Mouse (Mus musculus) cerebellum, adult 11 months (tissue): ENCODE measurements around the gene Ttn.

Experiments
- DNase-seq: peaks from one replicate; pipeline ENCODE4 v3.0.0; 2022

The Ttn gene

DNA sequence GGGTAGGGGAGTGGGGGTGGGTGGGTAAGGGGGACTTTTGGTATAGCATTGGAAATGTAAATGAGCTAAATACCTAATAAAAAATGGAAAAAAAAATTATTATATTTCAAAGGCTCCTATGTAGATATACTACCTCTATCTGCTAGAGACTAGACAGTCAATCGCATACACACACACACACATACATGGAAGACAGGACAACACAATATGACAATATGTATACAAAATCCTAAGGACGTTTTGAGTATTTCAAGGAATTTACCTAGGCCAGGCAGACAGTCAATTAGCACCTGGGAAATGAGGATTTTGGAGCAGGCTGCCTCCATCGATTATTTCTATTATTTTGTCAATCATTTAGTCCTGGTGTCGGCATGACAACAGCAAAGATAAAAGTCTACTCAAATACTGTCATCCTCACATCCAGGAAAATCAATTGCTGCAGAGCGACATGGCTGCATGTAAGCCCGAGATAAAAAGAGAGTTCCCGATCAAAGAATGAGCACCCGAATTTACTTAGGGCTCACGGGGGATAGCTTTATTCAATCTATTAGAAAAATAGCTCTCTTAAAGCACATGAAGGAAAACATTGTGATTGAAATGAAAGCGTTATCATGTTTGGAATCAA lies 20.8 kb downstream of the Ttn start:
- no peak for DNase-seq

- DNase-seq = no peak
Measured at GRCm38 (mm10) chr2:76949774-76950173, 32.6 kb downstream of the Ttn start.

GRCm38 (mm10) chr2:76938515-76938914 lies 43.8 kb downstream of the Ttn start:
- DNase-seq = no peak

DNA sequence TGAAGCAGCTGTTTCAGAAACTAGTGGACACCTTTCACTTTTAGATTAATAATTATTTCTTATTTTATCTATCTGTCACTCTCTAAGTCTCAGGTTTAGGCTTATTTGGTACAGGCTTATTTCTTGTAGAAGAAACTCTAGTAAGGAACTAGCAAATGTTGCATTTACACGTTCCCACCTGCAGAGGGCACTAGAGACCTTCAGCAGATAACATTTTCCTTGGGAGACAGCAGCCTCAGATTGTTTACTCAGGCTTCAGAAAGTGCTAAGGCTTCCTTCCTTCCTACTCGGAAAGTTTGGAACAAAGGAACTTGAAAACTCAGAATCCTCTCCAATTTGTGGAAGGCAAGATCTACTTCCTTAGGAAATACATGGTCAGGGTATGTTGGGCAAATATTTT lies 52.6 kb downstream of the Ttn start:
- peak; percentile 56 for DNase-seq

DNA sequence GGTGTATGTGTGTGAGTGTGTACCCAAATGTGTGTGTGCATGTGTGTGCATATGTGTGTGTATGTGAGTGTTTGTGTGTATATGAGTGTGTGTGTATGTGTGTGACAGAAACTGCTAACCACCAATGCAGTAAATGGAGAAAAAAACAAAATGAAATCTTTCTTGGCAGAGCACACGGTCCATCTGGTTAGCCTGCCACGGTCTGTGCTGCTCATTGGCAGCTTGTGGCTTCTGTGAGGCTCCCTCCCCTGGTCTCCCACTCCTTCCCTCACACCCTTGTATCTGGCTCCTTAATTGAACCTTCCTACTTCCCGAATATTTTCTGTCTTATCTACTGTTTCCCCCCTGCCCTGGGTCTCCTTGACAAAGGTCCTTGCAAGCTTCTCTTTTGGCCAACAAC lies 53.5 kb downstream of the Ttn start:
- peak; percentile 54 for DNase-seq

- no peak for DNase-seq
Measured at GRCm38 (mm10) chr2:76928298-76928697, 54.0 kb downstream of the Ttn start.

DNA sequence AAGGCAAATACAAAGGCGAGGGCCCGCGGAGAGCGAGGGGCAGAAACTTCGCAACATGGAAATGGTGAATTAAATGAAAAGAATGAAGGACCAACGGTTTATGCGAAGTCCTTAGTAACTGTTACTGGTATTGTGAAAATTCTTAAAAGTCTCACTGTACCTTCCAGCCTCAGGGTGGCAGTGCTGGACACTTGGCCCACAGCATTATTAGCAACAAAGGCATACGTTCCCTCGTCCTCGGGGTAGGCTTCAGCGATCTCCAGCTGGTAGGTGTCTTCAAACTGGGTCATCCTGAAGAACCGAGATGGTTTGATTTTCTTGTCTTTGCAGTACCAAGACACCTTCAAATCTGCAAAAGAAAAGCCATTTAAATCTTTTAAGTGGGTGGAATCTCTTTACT lies 55.4 kb downstream of the Ttn start:
- DNase-seq = peak; percentile 28

- no peak for DNase-seq
Measured at GRCm38 (mm10) chr2:76914959-76915358, 67.4 kb downstream of the Ttn start.

GRCm38 (mm10) chr2:76908705-76909457 lies 73.5 kb downstream of the Ttn start:
- no peak for DNase-seq

GRCm38 (mm10) chr2:76903351-76903750 lies 79.0 kb downstream of the Ttn start:
- DNase-seq = no peak

- DNase-seq = no peak
Measured at GRCm38 (mm10) chr2:76901476-76902086, 80.8 kb downstream of the Ttn start.

GRCm38 (mm10) chr2:76899886-76900285 lies 82.5 kb downstream of the Ttn start:
- DNase-seq = no peak

DNA sequence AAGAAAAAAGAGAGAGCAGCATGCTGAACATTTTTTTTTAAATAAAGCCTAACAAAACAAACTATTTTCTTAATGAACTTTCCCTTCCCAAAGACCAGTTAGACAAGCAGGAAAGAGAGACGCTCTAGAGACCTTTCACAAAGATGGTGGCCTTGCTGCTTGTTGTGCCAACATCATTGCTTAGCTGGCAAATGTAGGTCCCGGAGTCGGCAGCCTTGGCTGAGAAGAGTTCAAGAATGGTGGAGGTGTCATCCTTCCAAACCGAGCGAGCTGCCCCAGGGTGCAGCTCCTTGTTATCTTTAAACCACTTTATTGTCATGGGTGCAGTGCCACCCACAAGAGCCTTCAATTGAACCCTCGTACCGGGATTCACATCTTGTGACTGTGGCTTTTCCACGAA lies 85.4 kb downstream of the Ttn start:
- DNase-seq = no peak

DNA sequence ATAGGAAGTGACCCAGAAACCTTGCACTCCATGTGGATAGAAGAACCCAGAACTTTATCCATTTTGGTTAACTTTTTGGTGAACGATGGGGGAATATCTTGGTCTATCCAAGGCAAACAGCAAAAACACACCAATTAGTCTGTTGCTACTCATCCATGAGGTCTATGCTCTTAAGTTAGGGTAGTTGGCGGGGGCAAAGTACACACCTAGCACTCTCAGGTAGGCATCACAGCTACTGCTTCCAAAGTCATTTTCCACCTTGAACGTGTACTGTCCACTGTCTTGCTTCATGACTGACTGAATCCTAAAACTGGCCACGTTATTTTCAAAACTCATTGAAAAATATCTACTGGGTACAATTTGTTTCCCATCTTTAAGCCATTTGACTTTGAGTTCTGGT lies 87.0 kb downstream of the Ttn start:
- no peak for DNase-seq

DNA sequence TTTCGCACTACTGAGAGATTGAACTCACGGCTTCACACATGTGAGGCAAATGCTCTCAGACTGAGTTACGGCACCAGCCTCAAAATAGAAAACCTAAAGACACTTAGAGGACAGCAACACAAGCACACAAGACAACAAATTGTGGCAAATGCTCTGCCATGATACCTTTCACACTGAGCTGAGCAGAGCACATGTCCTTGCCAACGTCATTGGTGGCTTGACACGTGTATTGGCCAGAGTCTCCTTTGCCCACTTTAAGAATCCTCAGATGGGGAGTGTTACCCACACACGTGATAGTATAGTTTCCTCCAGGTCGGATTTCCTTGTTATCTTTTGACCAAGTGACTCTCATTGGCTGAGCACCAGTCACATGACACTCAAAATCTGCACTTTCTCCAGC lies 93.6 kb downstream of the Ttn start:
- DNase-seq = no peak

DNA sequence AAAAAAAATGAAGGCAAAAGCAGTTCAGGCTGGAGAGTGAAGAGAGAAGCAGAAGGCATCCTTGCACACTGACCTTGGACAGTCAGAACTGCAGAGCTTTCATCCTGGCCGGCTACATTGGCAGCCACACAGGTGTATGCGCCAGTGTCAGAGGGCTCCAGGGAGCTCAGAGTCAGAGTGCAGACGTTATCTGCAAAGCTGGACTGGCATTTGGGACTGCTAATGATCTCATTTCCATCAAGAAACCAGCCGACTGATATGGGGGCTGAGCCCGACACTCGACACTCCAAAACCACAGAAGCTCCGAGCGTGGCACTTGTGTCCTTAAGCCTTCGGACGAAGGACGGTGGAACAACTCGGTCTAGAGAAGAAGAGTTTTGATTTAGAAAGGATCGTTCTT lies 96.5 kb downstream of the Ttn start:
- DNase-seq = no peak

DNA sequence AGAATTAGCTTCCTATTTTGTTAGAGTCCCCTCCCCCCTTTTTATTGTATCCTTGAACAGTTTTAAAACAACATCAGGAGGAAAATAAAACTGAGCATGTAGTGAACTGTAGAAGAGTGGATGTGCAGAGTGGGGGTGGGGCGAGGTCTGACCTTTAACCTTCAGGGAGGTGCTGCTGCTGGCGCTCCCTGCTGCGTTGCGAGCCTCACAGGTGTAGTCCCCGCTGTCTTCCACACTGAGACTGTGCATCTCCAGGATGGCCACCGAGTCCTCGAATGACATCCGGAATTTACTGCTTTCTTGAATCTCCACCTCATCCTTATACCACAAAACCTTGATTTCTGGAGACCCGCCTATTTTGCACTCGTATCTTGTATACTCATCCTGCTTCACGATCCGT lies 100.9 kb downstream of the Ttn start:
- DNase-seq = no peak

DNA sequence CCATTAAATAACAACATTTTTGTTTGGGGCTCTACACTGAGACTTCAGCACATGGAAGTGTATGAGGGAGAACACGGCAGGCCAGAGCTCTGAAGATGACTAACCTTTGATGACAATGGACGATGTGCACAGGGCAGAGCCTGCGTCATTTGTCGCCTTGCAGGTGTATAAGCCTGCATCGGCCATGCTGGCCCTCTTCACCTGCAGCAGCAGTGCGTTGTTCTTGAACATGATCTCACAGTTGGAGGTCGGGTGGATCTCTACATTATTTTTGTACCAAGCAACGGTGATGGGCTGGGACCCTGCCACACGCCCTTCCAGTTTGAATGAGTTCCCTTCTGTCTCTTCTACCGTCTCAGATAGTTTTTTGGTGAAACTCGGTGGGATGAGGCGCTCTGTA lies 106.8 kb downstream of the Ttn start:
- DNase-seq = no peak

- no peak for DNase-seq
Measured at GRCm38 (mm10) chr2:76866928-76867327, 115.4 kb downstream of the Ttn start.

- no peak for DNase-seq
Measured at GRCm38 (mm10) chr2:76865497-76865896, 116.8 kb downstream of the Ttn start.

- DNase-seq = no peak
Measured at GRCm38 (mm10) chr2:76861327-76861726, 121.0 kb downstream of the Ttn start.

GRCm38 (mm10) chr2:76850066-76850465 lies 132.3 kb downstream of the Ttn start:
- DNase-seq = no peak

DNA sequence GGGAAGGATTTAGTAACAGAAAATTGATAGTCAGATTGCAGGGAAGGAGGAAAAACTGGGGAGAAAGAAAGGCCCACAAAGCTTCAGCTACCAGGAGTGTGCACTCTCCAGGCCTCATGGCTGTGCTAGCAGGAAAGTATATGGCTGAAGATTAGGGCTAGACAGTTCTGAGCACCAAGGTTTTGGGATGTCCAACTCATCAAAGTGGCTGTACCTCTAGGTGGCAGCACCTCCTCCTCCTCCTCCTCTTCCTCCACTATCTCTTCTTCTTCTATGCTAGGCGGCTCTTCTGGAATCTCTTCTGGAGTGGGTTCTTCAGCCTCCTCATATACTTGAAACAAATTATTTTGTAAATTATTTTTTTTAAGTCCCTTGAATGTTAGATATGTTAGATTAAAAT lies 139.2 kb downstream of the Ttn start:
- no peak for DNase-seq

- DNase-seq = no peak
Measured at GRCm38 (mm10) chr2:76820472-76820871, 161.9 kb downstream of the Ttn start.
